Mouse (Mus musculus): Measurements from ENCODE around the gene Tmem262. TPM values are rescaled to one million over a fixed set of nuclear protein-coding genes. Genes with fewer than 3 reads are reported as not detected.
A peak's percentile ranks its signal among the peaks of the same experiment; 100 is the strongest.

The Tmem262 gene
- polyA plus RNA-seq, 1 experiment = not detected

DNA sequence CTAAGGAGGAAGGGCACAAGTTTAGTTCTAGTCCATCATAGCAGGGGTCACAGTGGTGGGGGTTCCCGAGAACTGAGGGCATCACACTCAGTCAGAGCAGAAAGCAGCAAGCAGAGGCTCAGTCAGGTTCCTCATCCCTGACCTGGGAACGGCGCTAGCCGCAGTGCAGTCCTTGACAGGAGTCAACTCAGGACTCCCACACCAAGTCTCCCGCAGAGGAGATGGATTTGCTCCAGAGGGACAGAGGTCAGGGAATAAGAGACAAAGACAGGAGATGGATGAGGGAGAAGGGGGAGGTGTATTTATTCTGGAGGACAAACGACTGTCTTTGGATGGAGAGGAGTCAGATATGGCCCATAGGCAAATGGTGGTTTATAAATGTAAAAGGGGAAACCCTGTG, 33.3 kb downstream of the Tmem262 start:
- no peak for DNase-seq (ENCODE audit: low read depth)
- TF ChIP-seq POLR2A (IDR thresholded peaks at IDR 0.05; ENCODE audit: borderline replicate concordance, extremely low read depth, insufficient read depth, insufficient read length, poor library complexity, severe bottlenecking) (no peak), CTCF (IDR thresholded peaks at IDR 0.05; ENCODE audit: borderline replicate concordance, extremely low read depth, insufficient read depth, insufficient read length) (no peak)

DNA sequence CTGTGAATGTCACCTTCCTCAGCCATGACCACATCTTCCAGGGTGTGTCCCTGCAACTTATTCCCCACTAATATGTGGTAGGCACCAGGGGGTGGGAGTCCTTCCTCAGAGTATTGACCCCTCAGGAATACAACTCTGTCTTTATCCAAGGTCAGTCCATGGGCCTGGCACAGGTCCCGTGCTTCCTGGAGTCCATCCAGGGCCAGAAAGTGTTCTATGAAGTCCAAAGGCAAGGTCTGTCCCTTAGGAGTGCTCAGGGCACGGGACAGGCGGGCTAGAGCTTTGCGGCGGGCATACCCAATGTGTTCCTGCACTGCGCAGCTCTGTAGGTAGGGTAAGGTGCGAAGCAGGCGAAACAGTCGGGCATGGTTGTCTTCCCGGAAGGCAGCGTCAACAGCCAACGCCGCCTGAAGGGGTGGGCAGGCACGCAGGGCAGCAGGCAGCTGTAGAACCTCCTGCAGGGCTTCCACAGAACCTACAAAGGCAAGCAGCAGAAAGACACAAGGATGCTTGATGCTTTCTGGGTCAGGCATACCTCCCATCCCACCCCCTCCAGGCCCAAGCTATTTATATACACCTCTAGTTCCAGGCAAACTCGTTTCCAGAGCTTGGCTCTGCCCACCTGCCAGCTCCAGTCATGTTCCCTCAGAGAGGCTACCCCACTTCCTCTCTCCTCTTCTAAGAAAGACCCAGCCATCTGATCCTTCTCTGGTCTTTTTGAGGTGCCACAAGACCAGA, 36.4 kb downstream of the Tmem262 start:
- TF ChIP-seq POLR2A (IDR thresholded peaks at IDR 0.05; ENCODE audit: borderline replicate concordance, extremely low read depth, insufficient read depth, insufficient read length, poor library complexity, severe bottlenecking) (no peak), CTCF (IDR thresholded peaks at IDR 0.05; ENCODE audit: borderline replicate concordance, extremely low read depth, insufficient read depth, insufficient read length) (no peak)
- no peak for DNase-seq (ENCODE audit: low read depth)

GRCm38 (mm10) chr19:6117346-6117985, 37.6 kb downstream of the Tmem262 start:
- no peak for DNase-seq (ENCODE audit: low read depth)
- no peak for TF ChIP-seq CTCF (IDR thresholded peaks at IDR 0.05; ENCODE audit: borderline replicate concordance, extremely low read depth, insufficient read depth, insufficient read length)
- TF ChIP-seq POLR2A (IDR thresholded peaks at IDR 0.05; ENCODE audit: borderline replicate concordance, extremely low read depth, insufficient read depth, insufficient read length, poor library complexity, severe bottlenecking) = no peak

DNA sequence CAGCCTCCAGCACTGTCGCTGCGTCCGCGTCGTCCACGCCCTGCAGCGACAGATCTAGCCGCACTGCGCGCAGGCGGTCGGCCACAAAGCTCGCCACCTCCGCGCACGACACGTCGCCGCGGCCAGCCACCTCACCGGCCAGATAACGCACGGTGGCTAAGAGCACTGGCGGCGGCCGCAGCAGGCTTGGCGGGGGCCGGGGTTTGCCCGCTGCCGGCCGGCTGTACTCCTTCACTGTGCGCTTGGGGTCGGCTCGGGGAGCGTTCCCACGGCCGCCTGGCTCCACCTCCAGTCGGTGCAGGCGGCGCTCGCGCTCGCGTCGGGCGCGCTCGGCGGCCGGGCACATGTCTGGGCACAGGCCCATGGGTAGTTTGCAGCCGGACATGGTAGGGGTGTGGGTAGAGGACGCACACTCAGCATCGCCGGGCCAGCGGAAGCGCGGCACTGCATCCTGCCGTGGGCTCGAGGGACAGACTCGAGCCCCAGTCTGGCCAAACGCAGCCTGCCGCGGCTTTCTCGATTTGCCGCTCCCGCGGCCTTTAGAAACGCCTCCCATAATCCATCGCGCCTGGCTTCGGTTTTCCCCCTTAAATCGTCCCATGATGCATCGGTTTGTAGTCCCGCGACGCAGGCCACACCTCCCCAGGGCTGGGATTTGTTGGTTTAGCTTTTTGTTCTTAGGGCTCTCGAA, 38.3 kb downstream of the Tmem262 start, which contains the start of gene Sac3d1:
Gene Sac3d1 (minus strand): TSS at position 665 of the 691 bp plus-strand sequence.
- TF ChIP-seq CTCF (IDR thresholded peaks at IDR 0.05; ENCODE audit: borderline replicate concordance, extremely low read depth, insufficient read depth, insufficient read length) (no peak), POLR2A (IDR thresholded peaks at IDR 0.05; ENCODE audit: borderline replicate concordance, extremely low read depth, insufficient read depth, insufficient read length, poor library complexity, severe bottlenecking) (peak; percentile 82)

DNA sequence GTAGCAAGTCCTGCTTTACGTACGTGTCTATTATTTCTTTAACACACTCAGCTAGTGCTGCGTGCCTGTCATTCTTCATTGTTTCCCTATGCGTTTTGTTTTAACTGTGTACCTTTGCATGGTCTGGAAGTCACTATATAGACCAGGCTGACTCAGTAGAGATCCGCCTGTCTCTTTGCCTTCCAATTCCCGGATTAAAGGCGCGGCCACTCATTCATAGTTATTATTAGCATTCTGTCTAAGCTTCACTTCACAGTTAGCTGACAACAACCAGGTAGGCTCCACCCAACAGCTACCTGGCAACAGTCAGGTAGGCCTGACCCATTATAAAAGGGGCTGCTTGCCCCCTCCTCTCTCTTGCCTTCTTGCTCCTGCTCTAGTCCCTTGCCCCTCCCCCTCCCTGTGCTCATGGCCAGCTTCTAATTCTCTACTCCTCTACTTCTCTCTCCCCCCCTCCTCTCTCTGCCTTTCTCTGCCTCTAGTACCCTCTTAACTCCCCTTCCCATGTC, 38.9 kb downstream of the Tmem262 start:
- TF ChIP-seq POLR2A (IDR thresholded peaks at IDR 0.05; ENCODE audit: borderline replicate concordance, extremely low read depth, insufficient read depth, insufficient read length, poor library complexity, severe bottlenecking) (no peak), CTCF (IDR thresholded peaks at IDR 0.05; ENCODE audit: borderline replicate concordance, extremely low read depth, insufficient read depth, insufficient read length) (no peak)
- no peak for DNase-seq (ENCODE audit: low read depth)

More for the DNA sequence above, 38.3 kb downstream of the Tmem262 start, which contains the start of gene Sac3d1:
- peak; percentile 98 for DNase-seq (ENCODE audit: low read depth)

DNA sequence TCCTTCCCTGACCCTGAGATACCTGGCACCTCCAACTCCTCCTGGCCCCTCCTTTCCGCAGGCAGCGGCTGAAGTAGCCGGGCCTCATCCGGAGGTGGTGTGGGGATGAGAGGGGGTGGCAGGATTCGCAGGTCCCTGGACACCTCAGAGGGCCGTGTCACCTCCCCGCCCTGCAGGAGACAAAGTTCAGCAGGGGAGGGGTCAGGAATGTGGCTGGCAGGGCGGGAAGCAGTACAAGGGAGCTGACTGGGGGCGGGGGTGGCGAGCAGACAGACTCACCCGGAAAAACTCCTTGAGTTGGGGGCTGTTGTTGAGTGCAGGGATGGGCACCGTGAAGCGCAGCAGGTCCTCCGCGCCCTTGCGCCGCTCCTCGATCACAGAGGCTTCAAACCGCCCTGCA, 41.9 kb downstream of the Tmem262 start:
- TF ChIP-seq POLR2A (IDR thresholded peaks at IDR 0.05; ENCODE audit: borderline replicate concordance, extremely low read depth, insufficient read depth, insufficient read length, poor library complexity, severe bottlenecking) = no peak
- no peak for TF ChIP-seq CTCF (IDR thresholded peaks at IDR 0.05; ENCODE audit: borderline replicate concordance, extremely low read depth, insufficient read depth, insufficient read length)
- DNase-seq (ENCODE audit: low read depth) = no peak

DNA sequence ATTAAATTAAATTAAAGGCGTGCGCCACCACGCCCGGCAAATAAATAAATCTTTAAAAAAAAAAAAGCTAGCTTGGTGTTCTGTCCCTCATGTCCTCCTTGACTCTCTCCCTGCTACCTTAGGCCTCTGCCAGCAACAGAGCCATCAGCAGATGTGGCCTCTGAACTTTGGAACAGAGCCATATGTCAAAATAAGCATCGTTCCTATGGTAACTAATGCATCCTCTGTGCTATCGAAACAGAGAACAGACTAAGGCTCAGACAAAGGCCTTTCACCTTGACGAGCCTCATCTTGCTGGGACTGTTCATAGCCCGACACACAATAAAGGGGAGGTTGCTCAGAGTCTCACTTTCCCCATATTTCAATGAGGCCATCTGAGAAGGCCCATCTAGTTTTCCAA, 43.5 kb downstream of the Tmem262 start:
- DNase-seq (ENCODE audit: low read depth) = peak; percentile 51
- TF ChIP-seq POLR2A (IDR thresholded peaks at IDR 0.05; ENCODE audit: borderline replicate concordance, extremely low read depth, insufficient read depth, insufficient read length, poor library complexity, severe bottlenecking) = no peak
- no peak for TF ChIP-seq CTCF (IDR thresholded peaks at IDR 0.05; ENCODE audit: borderline replicate concordance, extremely low read depth, insufficient read depth, insufficient read length)

DNA sequence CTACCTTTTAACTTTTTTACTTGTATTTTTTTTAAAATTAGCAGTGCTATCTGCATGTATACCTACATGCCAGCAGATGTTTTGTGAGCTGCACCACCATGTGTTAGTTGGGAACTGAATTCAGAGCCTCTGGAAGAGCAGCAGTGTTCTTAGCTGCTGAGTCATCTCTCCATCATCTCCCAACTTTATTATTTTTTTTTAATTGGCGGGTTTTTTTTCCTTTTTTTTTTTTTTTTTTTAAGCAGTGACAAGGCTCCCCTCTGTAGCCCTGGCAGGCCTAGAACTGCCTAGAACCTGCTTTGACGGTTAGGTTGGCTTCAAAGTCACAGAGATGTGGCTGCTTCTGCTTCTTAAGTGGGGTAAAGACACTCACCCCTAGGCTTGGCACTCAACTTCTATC, 45.1 kb downstream of the Tmem262 start:
- TF ChIP-seq POLR2A (IDR thresholded peaks at IDR 0.05; ENCODE audit: borderline replicate concordance, extremely low read depth, insufficient read depth, insufficient read length, poor library complexity, severe bottlenecking) = no peak
- no peak for TF ChIP-seq CTCF (IDR thresholded peaks at IDR 0.05; ENCODE audit: borderline replicate concordance, extremely low read depth, insufficient read depth, insufficient read length)
- no peak for DNase-seq (ENCODE audit: low read depth)

DNA sequence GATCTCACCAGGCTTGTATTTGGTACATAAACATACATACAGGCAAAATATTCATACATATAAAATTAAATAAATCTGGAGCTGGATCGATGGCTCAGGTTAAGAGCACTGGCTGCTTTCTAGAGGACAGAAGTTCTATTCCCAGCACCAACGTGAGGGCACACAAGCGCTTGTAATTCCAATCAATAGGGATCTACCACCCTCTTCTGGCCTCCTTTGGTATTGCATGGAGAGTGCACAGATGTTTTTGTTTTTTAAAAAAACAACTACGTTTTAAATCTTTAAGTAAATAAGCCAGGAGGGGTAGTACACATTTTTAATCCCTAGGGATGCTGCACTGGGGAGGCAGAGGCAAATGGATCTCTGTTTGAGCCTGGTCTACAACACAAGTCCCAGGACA, 46.5 kb downstream of the Tmem262 start:
- TF ChIP-seq CTCF (IDR thresholded peaks at IDR 0.05; ENCODE audit: borderline replicate concordance, extremely low read depth, insufficient read depth, insufficient read length) = peak; percentile 58; the same call in 1 of the 2 replicates
- TF ChIP-seq POLR2A (IDR thresholded peaks at IDR 0.05; ENCODE audit: borderline replicate concordance, extremely low read depth, insufficient read depth, insufficient read length, poor library complexity, severe bottlenecking) = no peak
- DNase-seq (ENCODE audit: low read depth) = peak; percentile 39

- no peak for TF ChIP-seq POLR2A (IDR thresholded peaks at IDR 0.05; ENCODE audit: borderline replicate concordance, extremely low read depth, insufficient read depth, insufficient read length, poor library complexity, severe bottlenecking)
- TF ChIP-seq CTCF (IDR thresholded peaks at IDR 0.05; ENCODE audit: borderline replicate concordance, extremely low read depth, insufficient read depth, insufficient read length) = no peak
- no peak for DNase-seq (ENCODE audit: low read depth)
These were observed 47.2 kb downstream of the Tmem262 start for GRCm38 (mm10) chr19:6126789-6127580.
